Mouse (Mus musculus) liver, embryonic 11.5 days (tissue): Measurements from ENCODE around the gene Hist1h2ai. TPM values are rescaled to one million over a fixed set of nuclear protein-coding genes. Genes with fewer than 3 reads are reported as not detected.
"Not testable (repeated sequence)": the region's sequence is repeated elsewhere in the genome, so short reads cannot be mapped to it uniquely, and the experiment has no call there.

ENCODE experiments used
- ATAC-seq: fragments of 200-750 bp; cut with Nextera tagmentation; replicated peaks from 2 replicates; pipeline ENCODE4 v1.8.0; 2017; ENCODE audit warnings: moderate number of reproducible peaks, mild to moderate bottlenecking, moderate TSS enrichment, moderate library complexity; ENCODE audit not compliant: low FRiP score
- DNase-seq: peaks from one replicate; pipeline ENCODE4 v3.0.0-alpha.2; 2017; ENCODE audit warnings: low spot score
- H3K27ac ChIP-seq: fragments of 300-500 bp; sonication (generic); 2 replicates; pipeline ENCODE4 v1.5.1; 2014; ENCODE audit warnings: mild to moderate bottlenecking, low read depth, low read length, control low read depth
- H3K27me3 ChIP-seq: fragments of 300-500 bp; sonication (generic); replicated peaks from 2 replicates; pipeline ENCODE4 v1.6.1; 2014; ENCODE audit warnings: low read length, mixed read lengths; ENCODE audit not compliant: control insufficient read depth, insufficient read depth
- H3K36me3 ChIP-seq: fragments of 300-500 bp; sonication (generic); 2 replicates; pipeline ENCODE4 v1.6.1; 2014; ENCODE audit warnings: mild to moderate bottlenecking, low read length, moderate library complexity, mixed read lengths; ENCODE audit not compliant: control insufficient read depth, insufficient read depth
- H3K4me1 ChIP-seq: fragments of 300-500 bp; sonication (generic); replicated peaks from 2 replicates; pipeline ENCODE4 v1.6.1; 2014; ENCODE audit warnings: low read length, mixed read lengths; ENCODE audit not compliant: control insufficient read depth, insufficient read depth
- H3K4me2 ChIP-seq: fragments of 300-500 bp; sonication (generic); 2 replicates; pipeline ENCODE4 v1.6.1; 2014; ENCODE audit warnings: mild to moderate bottlenecking, control low read depth, moderate library complexity
- H3K4me3 ChIP-seq: fragments of 300-500 bp; sonication (generic); 2 replicates; pipeline ENCODE4 v1.5.1; 2014; ENCODE audit warnings: low read depth, low read length, control low read depth
- H3K9ac ChIP-seq: fragments of 300-500 bp; sonication (generic); 2 replicates; pipeline ENCODE4 v1.6.1; 2014; ENCODE audit warnings: low read depth, low read length, control low read depth
- H3K9me3 ChIP-seq: fragments of 300-500 bp; sonication (generic); 2 replicates; pipeline ENCODE4 v1.6.1; 2016; ENCODE audit warnings: low read length, inconsistent platforms, mixed read lengths; ENCODE audit not compliant: control insufficient read depth
- WGBS: fragments of 180-500 bp; shearing (Covaris S2); extraction: QIAGEN DNeasy Blood & Tissue Kit; methylation state at CpG from one replicate; pipeline ENCODE4 v1.1.7; 2014; 5-methylcytosine and 5-hydroxymethylcytosine counted together
- microRNA-seq: library from miRNA; unstranded; fragments of <30 nt; microRNA quantifications from one replicate; pipeline ENCODE4, GENCODE M21; 2017; ENCODE audit warnings: borderline number of aligned reads
- polyA plus RNA-seq: library from polyadenylated mRNA; unstranded; fragments of >200 nt; fragmentation: Nextera tagmentation; extraction: Ambion mirVana; gene quantifications from 2 replicates; pipeline ENCODE4 v1.2.1, GENCODE M21; 2014

Hist1h2ai gene
- polyA plus RNA-seq, 1 experiment from 2014 or later = 10.1 TPM

DNA sequence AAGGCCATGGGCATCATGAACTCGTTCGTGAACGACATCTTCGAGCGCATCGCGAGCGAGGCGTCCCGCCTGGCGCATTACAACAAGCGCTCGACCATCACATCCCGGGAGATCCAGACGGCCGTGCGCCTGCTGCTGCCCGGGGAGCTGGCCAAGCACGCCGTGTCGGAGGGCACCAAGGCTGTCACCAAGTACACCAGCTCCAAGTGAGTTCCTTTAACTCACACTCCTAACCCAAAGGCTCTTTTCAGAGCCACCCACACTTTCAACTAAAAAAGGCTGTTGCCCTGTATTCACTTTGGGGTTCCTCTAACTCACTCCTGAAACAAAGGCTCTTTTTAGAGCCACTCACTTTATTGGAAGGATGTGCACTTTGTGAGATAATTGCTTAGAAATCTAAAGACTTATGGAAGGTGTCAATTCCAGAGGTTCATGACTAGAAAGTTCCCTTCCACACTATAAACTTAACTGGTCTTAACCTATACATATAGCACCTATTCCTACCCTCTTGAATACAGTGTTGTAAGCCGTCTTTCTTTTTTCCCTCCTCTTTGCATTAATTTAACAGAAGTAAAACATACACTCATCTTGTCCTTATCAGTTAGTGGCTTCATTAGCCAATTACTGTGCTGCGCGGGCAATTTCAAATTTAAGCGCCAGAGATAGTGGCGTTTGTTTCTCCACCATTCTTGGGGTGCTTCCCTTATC is 38.2 kb downstream of the Hist1h2ai start:
- H3K27me3 ChIP-seq, H3K36me3 ChIP-seq, H3K4me1 ChIP-seq, H3K9me3 ChIP-seq: not testable (repeated sequence)
- H3K4me3 ChIP-seq = peak overlapping the region; percentile 42
- peak overlapping the region; percentile 59 for H3K4me2 ChIP-seq
- peak overlapping the region; percentile 70 for H3K9ac ChIP-seq
- 0% methylated on average over 9 of the region's 26 CpGs for WGBS
- ATAC-seq (peak; percentile 27), DNase-seq (peak; percentile 51)
- peak overlapping the region; percentile 99 for H3K27ac ChIP-seq

- WGBS = 91% methylated on average over 1 of the region's 1 CpGs
- H3K9ac ChIP-seq = no peak overlapping the region
- peak overlapping the region; percentile 74 for H3K27ac ChIP-seq
- H3K4me3 ChIP-seq = no peak overlapping the region; the same call in 1 of the 2 replicates
- no peak for DNase-seq
- peak overlapping the region; percentile 59 for H3K4me2 ChIP-seq
- no peaks in the 10 kb centered on the region for H3K9me3 ChIP-seq
- no peaks in the 10 kb centered on the region for H3K27me3 ChIP-seq
- no peaks in the 10 kb centered on the region for H3K36me3 ChIP-seq
- peaks cover 8% of the 10 kb centered on the region for H3K4me1 ChIP-seq
- ATAC-seq = no peak
Observed at GRCm38 (mm10) chr13:21755707-21756106, 39.5 kb downstream of the Hist1h2ai start.

Small RNA genes lying within 50 kb of the gene (microRNA-seq; reads per million reads assigned to microRNA genes)
- gene Gm44357 = not detected
- gene Gm44367 = 5.6 reads per million, percentile 15 among the genes with 10 or more reads in this experiment
- gene Gm44454 = 4.6 reads per million, percentile 11 among the genes with 10 or more reads in this experiment

Other genes with a start within 250 kb of the Hist1h2ai start
- 1.1 and 1.5 TPM in 2 replicates for gene Nkapl, start 247.9 kb upstream of the Hist1h2ai start, polyA plus RNA-seq
- 0.90 and 1.1 TPM in 2 replicates for gene Zkscan4, start 237.5 kb upstream of the Hist1h2ai start, polyA plus RNA-seq
- not detected in 2 replicates for gene Gm10065, start 237.0 kb upstream of the Hist1h2ai start, polyA plus RNA-seq
- gene AK157302, start 221.2 kb upstream of the Hist1h2ai start, polyA plus RNA-seq = 0.22 and 0.42 TPM in 2 replicates
- 7.2 and 7.8 TPM in 2 replicates for gene Gm11273, start 215.0 kb upstream of the Hist1h2ai start, polyA plus RNA-seq
- gene Zkscan8, start 185.3 kb upstream of the Hist1h2ai start, polyA plus RNA-seq = 5.1 and 5.7 TPM in 2 replicates
- gene Olfr1366, start 173.6 kb upstream of the Hist1h2ai start, polyA plus RNA-seq = 0.05 and 0.08 TPM in 2 replicates
- gene Olfr1535, start 156.5 kb upstream of the Hist1h2ai start, polyA plus RNA-seq = not detected in 2 replicates
- not detected in 2 replicates for gene Olfr1364, start 134.7 kb upstream of the Hist1h2ai start, polyA plus RNA-seq
- not detected in 2 replicates for gene Olfr1362, start 102.4 kb upstream of the Hist1h2ai start, polyA plus RNA-seq
- not detected in 2 replicates for gene Olfr11, start 73.9 kb upstream of the Hist1h2ai start, polyA plus RNA-seq
- not detected in 2 replicates for gene Olfr1361, start 53.0 kb upstream of the Hist1h2ai start, polyA plus RNA-seq
- gene Olfr1360, start 39.0 kb upstream of the Hist1h2ai start, polyA plus RNA-seq = not detected in 2 replicates
- gene Olfr1359, start 18.3 kb upstream of the Hist1h2ai start, polyA plus RNA-seq = not detected in 2 replicates
- gene Hist1h2bl, start 279 bp upstream of the Hist1h2ai start, polyA plus RNA-seq = 1.1 and 1.6 TPM in 2 replicates
- 4.5 and 6.5 TPM in 2 replicates for gene Hist1h3h, start 1.2 kb downstream of the Hist1h2ai start, polyA plus RNA-seq
- 4.2 and 5.1 TPM in 2 replicates for gene Hist1h2bm, start 5.6 kb downstream of the Hist1h2ai start, polyA plus RNA-seq
- 0.80 and 1.1 TPM in 2 replicates for gene Hist1h4j, start 18.6 kb downstream of the Hist1h2ai start, polyA plus RNA-seq
- gene Hist1h4k, start 34.1 kb downstream of the Hist1h2ai start, polyA plus RNA-seq = 2.4 and 5.1 TPM in 2 replicates
- gene Hist1h2ak, start 37.4 kb downstream of the Hist1h2ai start, polyA plus RNA-seq = 7.6 and 7.7 TPM in 2 replicates
- gene Hist1h2bn, start 37.7 kb downstream of the Hist1h2ai start, polyA plus RNA-seq = 1.9 and 2.0 TPM in 2 replicates
- gene Hist1h1b, start 64.2 kb downstream of the Hist1h2ai start, polyA plus RNA-seq = 19.0 and 20.4 TPM in 2 replicates
- 194 and 232 TPM in 2 replicates for gene Hist1h3i, start 66.9 kb downstream of the Hist1h2ai start, polyA plus RNA-seq
- gene Hist1h2an, start 70.8 kb downstream of the Hist1h2ai start, polyA plus RNA-seq = 5.8 and 12.6 TPM in 2 replicates
- gene Hist1h2bp, start 71.0 kb downstream of the Hist1h2ai start, polyA plus RNA-seq = 0.86 and 1.6 TPM in 2 replicates
- gene Hist1h2bq, start 93.8 kb downstream of the Hist1h2ai start, polyA plus RNA-seq = 12.7 and 19.5 TPM in 2 replicates
- 2.2 TPM in 1 of 2 replicates, not detected in the other for gene Hist1h2ao, start 94.0 kb downstream of the Hist1h2ai start, polyA plus RNA-seq
- gene Hist1h4m, start 95.3 kb downstream of the Hist1h2ai start, polyA plus RNA-seq = not detected in 2 replicates
- 14.6 and 15.4 TPM in 2 replicates for gene Hist1h4n, start 115.8 kb downstream of the Hist1h2ai start, polyA plus RNA-seq
- gene Hist1h2ap, start 117.1 kb downstream of the Hist1h2ai start, polyA plus RNA-seq = 4,759 and 5,033 TPM in 2 replicates
- gene Hist1h2br, start 117.3 kb downstream of the Hist1h2ai start, polyA plus RNA-seq = 12.6 and 19.7 TPM in 2 replicates
- 5.1 and 5.9 TPM in 2 replicates for gene Zfp184, start 228.7 kb downstream of the Hist1h2ai start, polyA plus RNA-seq